Mouse (Mus musculus): ENCODE data around the gene Slc4a10.

- TF ChIP-seq CTCF (IDR thresholded peaks at IDR 0.05; ENCODE audit: low read depth, low read length) (no peak), POLR2A (IDR thresholded peaks at IDR 0.05; ENCODE audit: insufficient read depth, low read length) (no peak), EP300 (IDR thresholded peaks at IDR 0.05; ENCODE audit: insufficient read depth, low read depth, low read length) (no peak)
These were observed 42.5 kb downstream of the Slc4a10 start for GRCm38 (mm10) chr2:62088715-62089114.

Measured in ES-Bruce4 (cell line).